Mouse (Mus musculus) hindbrain, embryonic 14.5 days (tissue): ENCODE results near the gene Ankib1. TPM values are rescaled to one million over a fixed set of nuclear protein-coding genes. Genes with fewer than 3 reads are reported as not detected.
A peak's percentile ranks its signal among the peaks of the same experiment; 100 is the strongest.
"Not testable (repeated sequence)": the region's sequence is repeated elsewhere in the genome, so short reads cannot be mapped to it uniquely, and the experiment has no call there.

Experiments
- ATAC-seq: fragments of 200-750 bp; cut with Nextera tagmentation; 2 replicates; pipeline ENCODE4 v1.8.0; 2017; ENCODE audit warnings: moderate number of reproducible peaks, mild to moderate bottlenecking, moderate TSS enrichment, moderate library complexity; ENCODE audit not compliant: low FRiP score
- DNase-seq: peaks from one replicate; pipeline ENCODE4 v3.0.0-alpha.2; 2015; ENCODE audit warnings: low spot score
- H3K27ac ChIP-seq: fragments of 300-500 bp; sonication (generic); 2 replicates; pipeline ENCODE4 v1.5.1; 2014; ENCODE audit warnings: mild to moderate bottlenecking, moderate library complexity
- H3K27me3 ChIP-seq: fragments of 300-500 bp; sonication (generic); 2 replicates; pipeline ENCODE4 v1.6.1; 2014; ENCODE audit warnings: mild to moderate bottlenecking, low read length, mixed read lengths; ENCODE audit not compliant: control insufficient read depth, insufficient read depth
- H3K36me3 ChIP-seq: fragments of 300-500 bp; sonication (generic); replicated peaks from 2 replicates; pipeline ENCODE4 v1.6.1; 2014; ENCODE audit not compliant: control insufficient read depth, insufficient read depth
- H3K4me1 ChIP-seq: fragments of 300-500 bp; sonication (generic); replicated peaks from 2 replicates; pipeline ENCODE4 v1.6.1; 2014; ENCODE audit warnings: antibody characterized with exemption, low read length, mixed read lengths; ENCODE audit not compliant: control insufficient read depth, insufficient read depth
- H3K4me2 ChIP-seq: fragments of 300-500 bp; sonication (generic); replicated peaks from 2 replicates; pipeline ENCODE4 v1.6.1; 2014; ENCODE audit warnings: mild to moderate bottlenecking, moderate library complexity
- H3K4me3 ChIP-seq: fragments of 300-500 bp; sonication (generic); replicated peaks from 2 replicates; pipeline ENCODE4 v1.5.1; 2014; ENCODE audit warnings: mild to moderate bottlenecking, low read length
- H3K9ac ChIP-seq: fragments of 300-500 bp; sonication (generic); 2 replicates; pipeline ENCODE4 v1.6.1; 2014
- H3K9me3 ChIP-seq: fragments of 300-500 bp; sonication (generic); 2 replicates; pipeline ENCODE4 v1.6.1; 2016; ENCODE audit warnings: low read length; ENCODE audit not compliant: control insufficient read depth
- WGBS: fragments of 180-500 bp; shearing (Covaris S2); extraction: QIAGEN DNeasy Blood & Tissue Kit; methylation state at CpG from one replicate; pipeline ENCODE4 v1.1.7; 2014; 5-methylcytosine and 5-hydroxymethylcytosine counted together
- polyA plus RNA-seq: library from polyadenylated mRNA; unstranded; fragments of >200 nt; fragmentation: Nextera tagmentation; extraction: Ambion mirVana; gene quantifications from 2 replicates; pipeline ENCODE4 v1.2.1, GENCODE M21; 2014

The Ankib1 gene
- polyA plus RNA-seq, 1 experiment from 2014 or later: 25.0 TPM

DNA sequence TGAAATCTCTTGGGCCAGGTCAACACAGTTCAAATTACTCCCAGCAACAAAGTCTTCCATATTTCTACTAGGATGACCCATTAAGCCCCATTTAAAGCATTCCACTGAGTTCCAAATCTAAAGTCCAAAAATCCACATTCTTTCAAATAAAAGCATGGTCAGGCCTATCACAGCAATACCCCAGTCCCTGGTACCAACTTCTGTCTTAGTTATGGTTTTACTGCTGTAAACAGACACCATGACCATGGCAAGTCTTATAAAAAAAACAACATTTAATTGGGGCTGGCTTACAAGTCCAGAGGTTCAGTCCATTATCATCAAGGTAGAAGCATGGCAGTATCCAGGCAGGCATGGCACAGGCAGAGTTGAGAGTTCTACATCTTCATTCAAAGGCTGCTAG, 4.1 kb downstream of the Ankib1 start:
- peaks cover 12% of the 10 kb centered on the region for H3K4me1 ChIP-seq
- H3K4me2 ChIP-seq, DNase-seq, H3K9me3 ChIP-seq, ATAC-seq, H3K27me3 ChIP-seq, H3K9ac ChIP-seq, H3K27ac ChIP-seq, H3K36me3 ChIP-seq, H3K4me3 ChIP-seq: not testable (repeated sequence)

DNA sequence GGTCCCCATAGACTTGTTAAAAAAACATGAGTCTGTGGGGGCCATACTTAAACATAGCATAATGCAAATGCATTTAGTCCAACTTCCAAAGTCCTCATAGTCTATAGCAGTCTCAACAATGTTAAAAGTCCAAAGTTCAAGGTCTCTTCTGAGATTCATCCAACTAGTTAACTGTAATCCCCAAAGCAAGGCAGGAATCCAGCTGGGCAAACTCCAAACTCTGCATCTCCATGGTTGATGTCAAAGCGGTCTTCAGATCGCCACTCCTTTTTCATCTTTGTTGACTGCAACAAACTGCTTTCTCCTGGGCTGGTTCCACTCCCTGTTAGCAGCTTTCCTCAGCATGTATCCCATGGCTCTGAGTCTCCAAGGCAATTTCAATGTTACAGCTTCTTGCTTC, 5.6 kb downstream of the Ankib1 start:
- peaks cover 12% of the 10 kb centered on the region for H3K4me1 ChIP-seq
- not testable (repeated sequence) for DNase-seq, H3K27me3 ChIP-seq, H3K9ac ChIP-seq, H3K4me2 ChIP-seq, H3K27ac ChIP-seq, H3K36me3 ChIP-seq, H3K9me3 ChIP-seq, H3K4me3 ChIP-seq, ATAC-seq
- 95% methylated on average over 2 of the region's 2 CpGs for WGBS

DNA sequence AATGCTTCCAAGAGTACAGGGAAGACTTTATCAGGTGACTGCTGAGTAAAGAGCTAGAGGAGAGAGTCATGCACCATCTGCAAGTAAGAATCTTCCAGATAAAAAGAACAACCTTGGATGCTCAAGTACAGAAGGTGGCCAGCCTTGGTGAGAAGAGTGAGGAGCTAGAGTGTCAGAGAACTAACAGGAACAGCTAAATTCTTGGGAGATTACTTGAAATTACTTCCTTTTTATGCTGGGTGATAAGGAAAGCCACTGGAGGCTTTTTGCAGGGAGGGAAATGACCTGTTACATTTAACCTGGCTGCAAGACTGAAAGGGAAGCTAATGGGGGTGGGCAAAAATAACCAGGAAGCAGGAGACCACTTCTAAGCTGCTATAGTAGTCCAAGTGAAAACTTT, 11.7 kb downstream of the Ankib1 start:
- no peak for ATAC-seq
- DNase-seq: no peak
- no peak overlapping the region for H3K4me3 ChIP-seq
- no peaks in the 10 kb centered on the region for H3K4me1 ChIP-seq
- H3K36me3 ChIP-seq: 0 out of 2 replicates have a peak, but pooled peaks cover 3% of the 10 kb centered on the region
- H3K9me3 ChIP-seq: no peaks in the 10 kb centered on the region
- H3K27ac ChIP-seq: no peak overlapping the region
- no peak overlapping the region for H3K4me2 ChIP-seq
- no peaks in the 10 kb centered on the region for H3K27me3 ChIP-seq
- H3K9ac ChIP-seq: no peak overlapping the region

DNA sequence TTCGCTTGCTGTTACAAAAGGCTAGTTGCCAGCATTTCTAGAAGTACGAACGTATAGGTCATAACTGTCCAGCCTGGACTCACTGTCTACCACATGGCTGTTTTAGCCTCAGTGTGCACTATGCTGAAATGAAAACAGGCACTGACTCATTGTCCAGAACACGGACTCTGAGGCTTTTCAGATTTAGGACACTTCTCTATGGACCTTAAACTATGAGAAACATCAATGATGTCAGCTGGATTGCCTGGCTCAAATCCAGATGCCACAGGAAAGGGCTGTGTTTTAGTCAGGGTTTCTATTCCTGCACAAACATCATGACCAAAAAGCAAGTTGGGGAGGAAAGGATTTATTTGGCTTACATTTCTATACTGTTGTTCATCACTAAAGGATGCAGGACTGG, 15.2 kb downstream of the Ankib1 start:
- Histone ChIP-seq H3K4me1 (no peaks in the 10 kb centered on the region), H3K27ac (no peak overlapping the region), H3K27me3 (no peaks in the 10 kb centered on the region), H3K36me3 (no peaks in the 10 kb centered on the region), H3K4me3 (no peak overlapping the region), H3K4me2 (no peak overlapping the region), H3K9ac (no peak overlapping the region), H3K9me3 (no peaks in the 10 kb centered on the region)
- ATAC-seq (no peak), DNase-seq (no peak)
- 84% methylated on average over 4 of the region's 4 CpGs for WGBS

DNA sequence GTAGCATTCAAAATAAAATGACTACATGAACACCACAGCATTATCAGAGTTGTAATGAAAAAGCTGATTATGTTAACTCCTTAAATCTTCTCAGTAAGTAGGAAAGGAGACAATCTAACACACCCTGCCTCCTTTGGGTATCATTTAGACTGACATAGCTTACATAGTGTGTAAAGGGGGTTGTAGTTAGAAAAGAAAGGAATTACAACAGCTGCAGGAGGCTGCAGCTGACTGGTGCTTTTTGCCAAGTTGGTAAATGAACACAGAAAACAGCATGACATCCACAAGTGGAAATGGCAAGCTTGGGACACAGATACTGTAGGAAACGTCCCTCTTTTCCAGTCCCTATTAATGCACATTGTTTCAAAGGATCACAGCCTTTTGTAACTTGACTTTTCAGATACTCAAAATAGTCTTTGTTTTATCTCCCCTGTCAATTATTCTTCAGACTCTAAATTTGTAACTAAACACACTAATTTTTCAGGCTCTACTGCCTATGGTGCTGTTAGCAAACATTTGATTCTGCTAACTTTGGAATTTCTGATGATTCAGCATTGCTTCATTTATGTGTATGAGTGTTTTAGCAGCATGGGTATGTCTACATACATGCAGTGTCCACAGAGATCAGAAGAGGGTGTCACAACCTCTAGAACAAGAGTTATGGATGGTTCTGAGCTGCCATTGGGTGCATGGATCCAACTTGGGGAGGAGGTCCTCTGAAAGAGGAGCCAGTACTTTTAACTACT, 17.8 kb downstream of the Ankib1 start:
- Histone ChIP-seq H3K36me3 (no peaks in the 10 kb centered on the region), H3K9ac (no peak overlapping the region), H3K27ac (no peak overlapping the region), H3K27me3 (no peaks in the 10 kb centered on the region), H3K4me3 (no peak overlapping the region), H3K9me3 (no peaks in the 10 kb centered on the region), H3K4me2 (no peak overlapping the region), H3K4me1 (no peaks in the 10 kb centered on the region)
- DNase-seq (no peak), ATAC-seq (no peak)
- 29% methylated on average over 1 of the region's 1 CpGs for WGBS

DNA sequence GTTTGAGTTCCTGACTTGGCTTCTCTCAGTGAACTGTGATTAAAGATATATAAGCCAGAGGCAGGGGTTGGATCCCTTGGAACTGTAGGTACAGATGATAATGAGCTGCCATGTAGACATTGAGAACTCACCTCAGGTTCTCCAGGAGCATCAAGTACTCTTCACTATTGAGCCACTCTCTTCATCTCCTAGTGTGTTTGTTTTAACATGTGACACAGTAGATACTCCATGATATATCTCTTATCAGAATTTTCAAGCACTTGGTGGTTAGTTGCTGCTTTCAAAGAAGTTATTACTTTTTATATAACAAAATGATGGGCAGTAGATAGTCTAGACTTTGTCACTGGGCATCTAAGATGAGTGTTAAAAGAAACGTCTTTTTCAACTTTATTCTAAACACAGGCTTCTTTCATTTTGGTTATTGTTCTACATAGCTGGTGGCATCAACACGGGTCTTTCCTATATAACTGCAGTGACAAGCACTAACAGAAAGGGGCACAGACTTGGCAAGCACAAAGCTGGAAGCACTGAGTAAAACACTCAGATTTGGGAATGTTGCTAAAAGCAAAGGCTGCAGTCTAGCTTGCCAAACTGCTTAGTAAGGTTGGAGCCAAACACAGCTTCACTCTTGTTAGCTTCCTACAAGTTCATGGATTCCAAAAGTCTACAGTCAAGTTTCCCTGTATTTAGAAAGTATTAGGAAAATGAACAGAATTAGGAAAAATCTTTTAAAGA, 18.6 kb downstream of the Ankib1 start:
- ATAC-seq (no peak), DNase-seq (no peak)
- WGBS: 77% methylated on average over 2 of the region's 2 CpGs
- no peak overlapping the region for H3K4me3 ChIP-seq
- H3K4me1 ChIP-seq: no peaks in the 10 kb centered on the region
- no peaks in the 10 kb centered on the region for H3K9me3 ChIP-seq
- no peak overlapping the region for H3K4me2 ChIP-seq
- no peak overlapping the region for H3K27ac ChIP-seq
- H3K9ac ChIP-seq: no peak overlapping the region
- no peaks in the 10 kb centered on the region for H3K27me3 ChIP-seq
- no peaks in the 10 kb centered on the region for H3K36me3 ChIP-seq

DNA sequence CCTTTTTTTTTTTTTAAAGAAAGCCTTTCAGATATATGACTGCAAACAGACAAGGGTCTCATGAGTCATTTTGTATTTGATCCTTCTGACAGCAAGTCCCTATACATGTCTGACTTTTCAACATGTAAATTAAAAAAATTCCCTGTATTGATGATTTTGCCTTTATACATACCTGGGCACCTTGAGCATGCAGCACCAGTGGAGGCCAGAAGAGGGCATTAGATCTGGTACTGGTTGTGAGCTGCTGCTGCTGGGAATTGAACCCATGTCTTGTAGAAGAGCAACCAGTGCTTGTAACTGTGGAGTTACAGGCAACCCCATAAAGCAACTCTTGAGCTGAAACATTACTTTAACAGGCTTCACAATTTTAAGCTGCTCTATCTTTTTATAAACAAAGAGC, 20.1 kb downstream of the Ankib1 start:
- no peak overlapping the region for H3K4me3 ChIP-seq
- H3K9me3 ChIP-seq: no peaks in the 10 kb centered on the region
- H3K27ac ChIP-seq: no peak overlapping the region
- H3K4me2 ChIP-seq: no peak overlapping the region
- no peaks in the 10 kb centered on the region for H3K36me3 ChIP-seq
- H3K4me1 ChIP-seq: no peaks in the 10 kb centered on the region
- H3K9ac ChIP-seq: no peak overlapping the region
- no peak for ATAC-seq
- no peak for DNase-seq
- H3K27me3 ChIP-seq: no peaks in the 10 kb centered on the region

DNA sequence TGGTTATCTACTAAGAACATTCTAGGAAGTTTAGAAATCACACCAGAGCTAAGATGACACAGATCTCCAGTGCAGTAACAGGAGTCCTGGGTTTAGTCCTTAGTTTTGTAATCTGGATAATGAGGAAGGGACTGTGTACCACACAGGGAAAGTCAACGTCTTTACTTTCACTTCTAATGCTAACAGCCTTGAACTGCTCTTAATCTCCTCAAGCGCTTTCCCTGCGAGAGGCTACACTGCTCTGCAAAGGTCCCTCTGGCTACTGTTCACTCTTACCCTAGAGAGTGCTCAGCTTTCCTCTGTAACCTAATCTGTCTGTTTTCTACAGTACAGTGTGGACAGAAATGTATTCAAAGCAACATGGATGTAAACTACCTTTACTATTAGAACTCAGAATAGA, 30.7 kb downstream of the Ankib1 start:
- peak overlapping the region; percentile 59; the same call in 1 of the 2 replicates for H3K27ac ChIP-seq
- no peak overlapping the region for H3K4me2 ChIP-seq
- peaks cover 4% of the 10 kb centered on the region; the same call in 1 of the 2 replicates for H3K36me3 ChIP-seq
- no peak overlapping the region for H3K4me3 ChIP-seq
- DNase-seq (no peak), ATAC-seq (0 out of 2 replicates have a peak, but pooled peaks have one; percentile 31)
- H3K27me3 ChIP-seq: no peaks in the 10 kb centered on the region
- H3K4me1 ChIP-seq: 0 out of 2 replicates have a peak, but pooled peaks cover 6% of the 10 kb centered on the region
- H3K9ac ChIP-seq: no peak overlapping the region
- 59% methylated on average over 3 of the region's 3 CpGs for WGBS
- H3K9me3 ChIP-seq: no peaks in the 10 kb centered on the region

DNA sequence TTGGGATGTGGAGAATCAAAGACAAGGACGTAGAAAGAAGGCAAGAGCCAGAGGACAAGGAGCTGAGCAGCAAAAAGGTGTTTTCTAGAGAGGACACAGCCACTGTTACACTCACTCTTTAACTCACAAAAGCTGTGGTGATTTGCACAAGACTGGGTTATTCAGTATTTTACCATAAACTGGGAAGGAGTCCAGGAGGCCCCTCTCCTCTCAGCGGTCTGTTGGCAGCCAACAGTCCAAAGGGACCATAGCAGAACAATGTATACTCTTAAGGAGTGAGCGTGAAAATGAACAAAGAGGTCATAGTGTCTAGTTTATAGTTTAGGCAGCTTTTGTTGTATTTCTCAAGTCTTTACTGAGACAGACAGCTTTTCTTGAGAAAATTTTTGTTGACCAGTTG, 31.2 kb downstream of the Ankib1 start:
- ATAC-seq (no peak), DNase-seq (no peak)
- H3K27ac ChIP-seq: peak overlapping the region; percentile 59; the same call in 1 of the 2 replicates
- no peak overlapping the region for H3K4me2 ChIP-seq
- WGBS: 50% methylated on average over 3 of the region's 3 CpGs
- H3K9me3 ChIP-seq: no peaks in the 10 kb centered on the region
- peaks cover 7% of the 10 kb centered on the region; the same call in 1 of the 2 replicates for H3K36me3 ChIP-seq
- H3K9ac ChIP-seq: no peak overlapping the region
- H3K4me1 ChIP-seq: 0 out of 2 replicates have a peak, but pooled peaks cover 6% of the 10 kb centered on the region
- H3K4me3 ChIP-seq: no peak overlapping the region
- no peaks in the 10 kb centered on the region for H3K27me3 ChIP-seq
